Mouse (Mus musculus) c-Kit-positive CD71-positive TER-119-positive erythroid progenitor cells, embryonic 14.5 days (primary cell): ENCODE measurements at regions not wholly inside any gene's neighbourhood (a gene's known extent, or its start where the extent isn't known, plus 50 kb on each side); places are given as distances from the start of the nearest gene placed in this dataset.
"Not testable (repeated sequence)": the region's sequence is repeated elsewhere in the genome, so short reads cannot be mapped to it uniquely, and the experiment has no call there.

Source experiments
- DNase-seq: peaks from one replicate; pipeline ENCODE4 v3.0.0-alpha.2; 2013; ENCODE audit warnings: low spot score

GRCm38 (mm10) chrX:94785983-94786382, 61.6 kb downstream of the Zxdb start:
- no peak for DNase-seq

- DNase-seq, result no peak
Measured at GRCm38 (mm10) chrX:94788331-94788920, 64.1 kb downstream of the Zxdb start.

GRCm38 (mm10) chrX:94796845-94797244, 72.5 kb downstream of the Zxdb start:
- DNase-seq, result not testable (repeated sequence)

- not testable (repeated sequence) for DNase-seq
Measured at GRCm38 (mm10) chrX:94797348-94798182, 73.2 kb downstream of the Zxdb start.

- DNase-seq, result not testable (repeated sequence)
Measured at GRCm38 (mm10) chrX:94798183-94798619, 73.8 kb downstream of the Zxdb start.

- not testable (repeated sequence) for DNase-seq
Measured at GRCm38 (mm10) chrX:94812760-94813159, 88.4 kb downstream of the Zxdb start.

- not testable (repeated sequence) for DNase-seq
Measured at GRCm38 (mm10) chrX:94827524-94827923, 103.2 kb downstream of the Zxdb start.

GRCm38 (mm10) chrX:94844110-94844779, 119.9 kb downstream of the Zxdb start:
- not testable (repeated sequence) for DNase-seq

GRCm38 (mm10) chrX:94849549-94849948, 125.2 kb downstream of the Zxdb start:
- DNase-seq, result not testable (repeated sequence)

GRCm38 (mm10) chrX:94857501-94857900, 133.1 kb downstream of the Zxdb start:
- DNase-seq, result no peak

GRCm38 (mm10) chrX:94857954-94858353, 133.6 kb downstream of the Zxdb start:
- no peak for DNase-seq

- peak; percentile 83 for DNase-seq
Measured at GRCm38 (mm10) chrX:94863123-94863522, 138.8 kb downstream of the Zxdb start.

GRCm38 (mm10) chrX:94865531-94866502, 141.4 kb downstream of the Zxdb start:
- peak; percentile 81 for DNase-seq

- DNase-seq, result not testable (repeated sequence)
Measured at GRCm38 (mm10) chrX:94883547-94883946, 142.9 kb downstream of the Spin4 start.
